Mouse (Mus musculus) brain, embryonic 14.5 days (tissue): ENCODE data around the gene Tenm4.

ENCODE experiments used
- CTCF ChIP-seq: fragments of 200-500 bp; IDR thresholded peaks from 2 replicates; pipeline ENCODE4 v1.5.1; 2012; ENCODE audit warnings: inconsistent platforms, mild to moderate bottlenecking, moderate library complexity, borderline replicate concordance; ENCODE audit not compliant: insufficient read depth, insufficient read length; ENCODE audit errors: extremely low read depth
- POLR2A ChIP-seq: fragments of 200-500 bp; IDR thresholded peaks from 2 replicates; pipeline ENCODE4 v1.6.1; 2012; ENCODE audit warnings: mild to moderate bottlenecking, inconsistent platforms, borderline replicate concordance; ENCODE audit not compliant: poor library complexity, insufficient read depth, insufficient read length, severe bottlenecking; ENCODE audit errors: extremely low read depth

DNA sequence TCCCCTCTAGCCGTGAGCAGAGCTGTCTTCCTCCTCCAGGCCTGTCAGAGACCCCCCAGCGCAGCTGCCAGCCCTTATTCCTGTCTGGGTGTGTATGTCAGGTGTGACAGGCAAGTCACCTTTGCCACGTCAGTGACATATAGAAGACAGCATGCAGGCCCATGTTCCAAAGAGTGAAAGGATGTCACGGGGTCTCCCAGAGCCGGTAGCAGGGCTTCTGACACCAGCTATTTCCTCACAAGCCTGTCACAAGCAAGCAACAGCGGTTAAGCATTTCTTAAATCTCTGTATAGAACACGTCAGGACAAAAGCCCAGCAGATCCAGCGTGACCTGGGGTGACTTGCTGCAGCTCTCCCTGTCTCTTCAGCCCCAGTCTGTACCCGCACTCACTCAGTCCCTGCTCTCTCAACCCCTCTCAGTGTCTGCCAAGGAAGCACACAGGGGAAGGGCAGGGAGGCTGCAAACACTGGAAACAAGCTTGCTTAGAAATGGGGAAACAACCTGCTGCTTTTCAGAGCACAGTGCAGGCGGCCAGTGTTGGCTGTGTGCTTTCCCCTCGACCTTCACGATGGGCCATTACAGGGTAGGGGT lies 276.9 kb downstream of the Tenm4 start:
- no peak for TF ChIP-seq CTCF
- TF ChIP-seq POLR2A: no peak
